Mouse (Mus musculus) thymus, adult 2 months (tissue): ENCODE measurements around the gene Polr3f. TPM values are rescaled to one million over a fixed set of nuclear protein-coding genes. Genes with fewer than 3 reads are reported as not detected.

Source experiments
- DNase-seq: peaks from one replicate; pipeline ENCODE4 v3.0.0; 2021
- H3K27ac ChIP-seq: fragments of 200-500 bp; 2 replicates; pipeline ENCODE4 v1.5.1; 2012; ENCODE audit warnings: low read length, control low read depth; ENCODE audit not compliant: control insufficient read depth, insufficient read depth
- H3K27me3 ChIP-seq: fragments of 200-500 bp; 2 replicates; pipeline ENCODE4 v1.6.1; 2012; ENCODE audit warnings: mild to moderate bottlenecking, low read length, moderate library complexity, mixed read lengths; ENCODE audit not compliant: control insufficient read depth, insufficient read depth
- H3K36me3 ChIP-seq: fragments of 200-500 bp; 2 replicates; pipeline ENCODE4 v1.6.1; 2012; ENCODE audit warnings: mild to moderate bottlenecking, low read length, moderate library complexity; ENCODE audit not compliant: control insufficient read depth, insufficient read depth
- H3K4me1 ChIP-seq: fragments of 200-500 bp; replicated peaks from 2 replicates; pipeline ENCODE4 v1.6.1; 2012; ENCODE audit warnings: low read length; ENCODE audit not compliant: control insufficient read depth, insufficient read depth
- H3K4me3 ChIP-seq: fragments of 200-500 bp; 2 replicates; pipeline ENCODE4 v1.5.1; 2012; ENCODE audit warnings: mild to moderate bottlenecking, low read length, control low read depth, moderate library complexity; ENCODE audit not compliant: control insufficient read depth, insufficient read depth
- CTCF ChIP-seq: fragments of 200-500 bp; IDR thresholded peaks from 2 replicates; pipeline ENCODE4 v1.5.1; 2012; ENCODE audit warnings: mild to moderate bottlenecking, control low read depth, low read length, moderate library complexity, borderline replicate concordance; ENCODE audit not compliant: control insufficient read depth, poor library complexity, insufficient read depth; ENCODE audit errors: extremely low read depth
- POLR2A ChIP-seq: fragments of 200-500 bp; IDR thresholded peaks from 2 replicates; pipeline ENCODE4 v1.6.1; 2012; ENCODE audit warnings: mild to moderate bottlenecking, low read length, control low read depth, moderate library complexity; ENCODE audit not compliant: control insufficient read depth, poor library complexity, insufficient read depth; ENCODE audit errors: extremely low read depth
- WGBS: fragments of 180-500 bp; shearing (Covaris S2); methylation state at CpG from one replicate; pipeline ENCODE4 v1.1.7; 2018; 5-methylcytosine and 5-hydroxymethylcytosine counted together
- polyA plus RNA-seq: library from polyadenylated mRNA; depleted of rRNA; stranded (reverse); fragments of >200 nt; gene quantifications from 2 replicates; pipeline ENCODE4 v1.2.3, GENCODE M21; 2012; rRNA removed

The Polr3f gene
- polyA plus RNA-seq, 1 experiment, result 10.6 TPM

- DNase-seq, result no peak
- Histone ChIP-seq H3K27me3 (no peaks in the 10 kb centered on the region), H3K27ac (peak overlapping the region; percentile 70), H3K4me1 (no peaks in the 10 kb centered on the region), H3K4me3 (peak overlapping the region; percentile 95), H3K36me3 (no peaks in the 10 kb centered on the region)
- no peak for TF ChIP-seq CTCF
- TF ChIP-seq POLR2A, result no peak
- WGBS, result 2% methylated on average over 14 of the region's 14 CpGs
These were observed 27.8 kb downstream of the Polr3f start for GRCm38 (mm10) chr2:144555286-144555819.

DNA sequence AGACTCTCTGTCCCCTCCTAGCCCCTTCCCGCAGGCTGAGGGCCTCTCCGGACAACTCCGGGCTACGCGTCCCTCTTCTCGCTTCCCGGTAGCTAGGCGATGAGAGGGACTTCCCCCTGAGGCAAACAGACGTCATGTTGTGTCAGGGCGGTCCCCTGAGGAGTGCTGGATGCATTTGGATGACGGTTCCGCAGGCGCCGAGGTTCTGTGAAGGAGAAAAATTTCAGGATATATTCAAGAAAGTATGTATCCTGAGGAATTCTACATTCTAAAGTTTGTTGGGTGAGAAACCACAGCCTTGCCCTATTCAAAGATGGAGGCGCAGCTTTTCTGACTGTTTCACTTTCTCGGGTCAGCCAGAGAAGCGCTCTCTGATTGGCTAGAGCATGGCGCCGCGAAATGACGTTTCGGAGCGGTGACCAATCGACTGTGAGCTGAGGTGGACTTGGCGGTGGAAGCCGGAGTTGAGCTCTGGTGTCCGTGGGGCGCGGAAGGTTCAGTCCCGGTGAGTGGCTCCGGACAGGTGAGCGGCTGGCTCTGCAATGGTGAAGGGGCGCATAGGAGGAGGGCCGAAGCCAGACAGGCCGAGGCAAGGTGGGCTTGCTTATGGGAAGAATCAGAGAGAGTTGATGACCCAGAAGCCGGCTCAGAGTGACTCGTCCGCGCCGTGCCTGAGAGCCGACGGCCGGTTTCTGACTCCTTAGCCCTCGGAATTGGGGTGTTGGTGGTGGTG lies 28.5 kb downstream of the Polr3f start, which contains the start of gene Sec23b:
TSS of gene Sec23b (plus strand) at position 410 of the 733 bp plus-strand sequence.
- H3K36me3 ChIP-seq, result no peaks in the 10 kb centered on the region
- peak within 1 kb of the TSS; percentile 95 for H3K4me3 ChIP-seq
- H3K27ac ChIP-seq, result peak within 1 kb of the TSS; percentile 70
- no peaks in the 10 kb centered on the region for H3K4me1 ChIP-seq
- WGBS, result under 1% methylated on average over 44 of the region's 44 CpGs
- DNase-seq, result peak; percentile 96
- TF ChIP-seq CTCF (0 out of 2 replicates have a peak, but pooled peaks have one; percentile 37), POLR2A (0 out of 2 replicates have a peak, but pooled peaks have one; percentile 10)
- H3K27me3 ChIP-seq, result no peaks in the 10 kb centered on the region

DNA sequence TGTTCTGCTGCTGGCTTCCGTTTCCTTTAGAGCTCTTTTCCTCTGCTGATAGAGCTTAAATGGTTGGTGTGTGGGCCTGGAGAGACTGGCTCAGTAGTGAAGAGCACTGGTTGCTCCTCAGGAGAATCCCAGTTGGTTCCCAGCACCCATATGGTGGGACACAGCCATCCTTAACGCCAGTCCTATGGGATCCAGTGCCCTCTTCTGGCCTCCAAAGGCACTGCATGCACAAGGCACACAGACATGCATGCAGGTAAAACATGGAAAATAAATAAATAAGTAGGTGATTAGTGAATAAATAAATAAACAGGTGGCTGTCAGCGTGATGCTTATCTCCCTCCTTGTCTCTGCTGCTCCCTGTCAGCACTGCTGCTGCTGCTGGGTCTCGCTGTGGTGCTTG lies 61.2 kb downstream of the Polr3f start:
- WGBS, result 93% methylated on average over 4 of the region's 4 CpGs
- H3K4me1 ChIP-seq, result no peaks in the 10 kb centered on the region

More for the DNA sequence above, 61.2 kb downstream of the Polr3f start:
- Histone ChIP-seq H3K27ac (no peak overlapping the region), H3K27me3 (no peaks in the 10 kb centered on the region), H3K4me3 (no peak overlapping the region), H3K36me3 (peaks cover 38% of the 10 kb centered on the region)
- DNase-seq, result no peak
- TF ChIP-seq POLR2A (no peak), CTCF (peak; percentile 37; the same call in 1 of the 2 replicates)

Other genes with a start within 250 kb of the Polr3f start
- 0.71 and 0.93 TPM in 2 replicates for gene Ovol2, start 195.6 kb upstream of the Polr3f start, polyA plus RNA-seq
- gene Kat14, start 158.7 kb upstream of the Polr3f start, polyA plus RNA-seq, result 30.2 and 34.8 TPM in 2 replicates
- not detected in 2 replicates for gene Pet117, start 158.7 kb upstream of the Polr3f start, polyA plus RNA-seq
- 0.27 and 0.40 TPM in 2 replicates for gene Dzank1, start 304 bp upstream of the Polr3f start, polyA plus RNA-seq
- gene Rbbp9, start 23.2 kb downstream of the Polr3f start, polyA plus RNA-seq, result 5.0 and 5.1 TPM in 2 replicates
- 56.7 and 59.3 TPM in 2 replicates for gene Sec23b, start 28.5 kb downstream of the Polr3f start, polyA plus RNA-seq
- 2.7 and 4.5 TPM in 2 replicates for gene Smim26, start 66.3 kb downstream of the Polr3f start, polyA plus RNA-seq
- gene Dtd1, start 72.2 kb downstream of the Polr3f start, polyA plus RNA-seq, result 7.7 and 8.4 TPM in 2 replicates